Comparison of ENCODE assay signal across 8 mouse cellular contexts in the genomic region with DNA sequence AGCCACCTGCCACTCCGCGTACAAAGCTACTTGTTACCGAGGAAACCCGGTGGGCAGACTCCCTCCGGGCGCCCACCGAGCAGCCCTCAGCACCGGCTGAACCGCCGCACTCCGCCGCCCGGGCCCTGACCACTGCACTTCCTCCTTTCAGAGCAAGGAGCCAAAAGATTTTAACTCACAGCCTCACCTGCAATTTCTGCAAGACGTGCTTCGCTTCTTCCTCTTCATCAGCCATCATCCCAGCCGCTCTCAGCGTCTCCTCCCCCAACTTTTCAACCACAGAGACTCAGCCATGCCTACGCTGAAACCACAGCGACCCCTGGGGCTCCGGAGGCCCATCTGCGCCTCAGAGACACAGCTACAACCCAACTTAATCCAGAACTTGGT. TPM values are rescaled to one million over a fixed set of nuclear protein-coding genes. Genes with fewer than 3 reads are reported as not detected.
A peak's percentile ranks its signal among the peaks of the same experiment; 100 is the strongest.
DNase-seq lines count a peak whose midpoint lies in the region; ATAC-seq and TF ChIP-seq lines count a peak whose summit lies in the region.

A gene (minus strand): TSS at position 269 of the 387 bp plus-strand sequence.

- peak; percentile 98 for ATAC-seq in activated CD4-positive, CD25-positive, alpha-beta regulatory T cell, adult 4 months

- peak; percentile 78 to 83 for DNase-seq in gastrocnemius, adult 8-10 months (ENCODE audit: low spot score in 2 of 2)
- peak; percentile 82 for DNase-seq in hindlimb bud, embryonic 11.5 days (ENCODE audit: extremely low spot score, low read depth, low spot score)
- DNase-seq in left cerebral cortex, adult 8-10 months (ENCODE audit: low spot score in 2 of 2) = peak; percentile 73 to 90
- peak; percentile 92 to 93 for DNase-seq in right cerebral cortex, postnatal 10 days (ENCODE audit: low spot score in 2 of 2)
- peak; percentile 90 for DNase-seq in urinary bladder, postnatal 25 days (ENCODE audit: low spot score)

- H3K4me1 ChIP-seq in cortical plate, adult 2 months (ENCODE audit: control insufficient read depth, insufficient read depth, low read length) = no peaks in the 10 kb centered on the region; the same call in 1 of the 2 replicates
- peaks cover 13% of the 10 kb centered on the region for H3K4me1 ChIP-seq in megakaryocyte, embryonic 14.5 days

- TF ChIP-seq CTCF in cortical plate, adult 2 months (IDR thresholded peaks at IDR 0.05; ENCODE audit: extremely low read depth, insufficient read depth, low read length) = peak; percentile 73

- no peaks in the 10 kb centered on the region for H3K27me3 ChIP-seq in megakaryocyte, embryonic 14.5 days (replicated peaks)

- H3K9me3 ChIP-seq in megakaryocyte, embryonic 14.5 days = peaks cover 3% of the 10 kb centered on the region; the same call in 1 of the 2 replicates

- peak within 1 kb of the TSS; percentile 91 for H3K4me3 ChIP-seq in cortical plate, adult 2 months (ENCODE audit: insufficient read depth, low read length)
- peak within 1 kb of the TSS; percentile 95 for H3K4me3 ChIP-seq in megakaryocyte, embryonic 14.5 days (replicated peaks)

- 0 out of 2 replicates have a peak within 1 kb of the TSS, but pooled peaks have one; percentile 36 for H3K27ac ChIP-seq in cortical plate, adult 2 months (ENCODE audit: insufficient read depth, low read length)

- peaks cover 30% of the 10 kb centered on the region for H3K36me3 ChIP-seq in megakaryocyte, embryonic 14.5 days (replicated peaks; ENCODE audit: low read length)

- TF ChIP-seq POLR2A in cortical plate, adult 2 months (IDR thresholded peaks at IDR 0.05; ENCODE audit: extremely low read depth, insufficient read depth, low read length) = peak; percentile 78

RNA-seq across cellular contexts. Expression of the gene that starts here (rescaled TPM):
- 100 to 1,000 TPM; 108 to 124 TPM for polyA plus RNA-seq in activated CD4-positive, CD25-positive, alpha-beta regulatory T cell, adult 4 months (2017; shearing (Covaris generic))
- 59.4 and 63.3 TPM in 2 replicates for polyA plus RNA-seq in cortical plate, adult 2 months (2012; rRNA removed)
- total RNA-seq in gastrocnemius, adult 8-10 months (2022) = 1 to 10 TPM; 3.7 to 6.8 (median 5.7) TPM
- total RNA-seq in left cerebral cortex, adult 8-10 months (2022) = 10 to 100 TPM; 49.2 to 55.3 (median 52.1) TPM
- polyA plus RNA-seq in megakaryocyte, embryonic 14.5 days (2012; ENCODE audit: insufficient read depth, low replicate concordance) = 17.7 and 40.8 TPM in 2 replicates

Comparison
In these comparisons a context has a peak if more than half of its experiments do, and no peak if none do; other contexts are left out.
1. Peak in every context shown above with its lines: DNase-seq, ATAC-seq, H3K4me3 ChIP-seq and H3K27ac ChIP-seq.
2. RNA of the gene that starts here (total RNA-seq): 49.2 to 55.3 TPM in left cerebral cortex, adult 8-10 months; 3.7 to 6.8 TPM in gastrocnemius, adult 8-10 months; every median in the first group is over 4 times any median in the second.